Mouse (Mus musculus) heart, adult 10 weeks (tissue): Measurements from ENCODE around the gene Tbc1d21. TPM values are rescaled to one million over a fixed set of nuclear protein-coding genes. Genes with fewer than 3 reads are reported as not detected.

ENCODE experiments used
- polyA plus RNA-seq: library from polyadenylated mRNA; stranded (reverse); fragments of 350-450 nt; fragmentation: Illumina TruSeq; extraction: RNeasy Lipid Tissue Mini Kit (QIAGEN cat#74804); gene quantifications from one replicate; pipeline ENCODE4 v1.2.3, GENCODE M21; 2014; ENCODE audit warnings: low read depth, low replicate concordance

Gene Tbc1d21
- not detected for polyA plus RNA-seq

DNA sequence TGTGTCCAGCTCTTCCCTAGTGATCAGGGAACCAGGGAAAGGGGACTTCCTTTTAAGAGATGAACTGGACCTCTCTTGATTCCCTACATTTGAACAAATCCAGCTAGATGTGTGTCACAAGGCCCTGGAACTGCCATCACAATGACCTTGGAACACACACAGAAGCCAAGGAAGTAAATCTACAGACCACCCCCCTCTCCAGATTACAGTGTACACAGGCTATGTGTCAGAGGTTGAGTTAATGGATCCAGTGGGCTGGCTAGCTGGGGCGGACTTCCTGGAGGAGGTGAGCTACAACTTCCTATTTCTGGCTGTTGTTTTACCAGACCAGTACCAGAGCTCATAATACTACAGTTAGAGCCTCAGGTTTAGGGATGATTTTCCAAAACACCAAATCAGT lies at the start of gene Tbc1d21:
TSS of gene Tbc1d21 (minus strand) at position 101 of the 400 bp plus-strand sequence.

DNA sequence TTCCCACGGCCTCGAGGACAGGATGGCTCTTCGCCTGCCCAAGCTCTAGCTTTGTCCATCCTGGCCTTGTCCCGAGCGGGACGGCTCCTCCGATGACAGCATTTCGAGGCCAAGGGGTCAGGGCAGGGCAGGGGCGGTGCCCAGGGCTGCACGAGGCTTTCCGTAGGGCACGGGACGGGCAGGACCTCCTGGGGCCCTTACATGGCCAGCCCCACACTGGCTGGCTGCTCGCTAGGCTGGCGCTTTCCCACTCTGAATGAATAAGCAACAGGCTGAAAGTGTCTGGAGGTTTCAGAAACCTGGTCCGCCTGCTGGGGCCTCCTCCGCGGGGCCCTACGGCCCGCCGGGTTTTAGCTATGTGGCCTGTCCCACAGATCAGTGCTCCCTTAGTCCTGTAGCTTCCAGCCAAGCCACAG lies 57.3 kb downstream of the Tbc1d21 start, which contains the start of gene Loxl1:
TSS of gene Loxl1 (minus strand) at position 243 of the 416 bp plus-strand sequence.

Other genes with a start within 250 kb of the Tbc1d21 start
- 37.9 TPM for gene Islr, start 166.1 kb downstream of the Tbc1d21 start, polyA plus RNA-seq
- 0.89 TPM for gene Islr2, start 166.1 kb downstream of the Tbc1d21 start, polyA plus RNA-seq
- 10.6 TPM for gene Pml, start 120.7 kb downstream of the Tbc1d21 start, polyA plus RNA-seq
- gene Stoml1, start 117.3 kb downstream of the Tbc1d21 start, polyA plus RNA-seq, result 21.8 TPM
- gene Loxl1, start 57.3 kb downstream of the Tbc1d21 start, polyA plus RNA-seq, result 27.4 TPM
- gene Insyn1, start 118.1 kb upstream of the Tbc1d21 start, polyA plus RNA-seq, result 25.9 TPM
- 3.6 TPM for gene Cd276, start 185.0 kb upstream of the Tbc1d21 start, polyA plus RNA-seq
- 202 TPM for gene Nptn, start 211.8 kb upstream of the Tbc1d21 start, polyA plus RNA-seq